Mouse (Mus musculus): ENCODE results near the gene Gm26920. TPM values are rescaled to one million over a fixed set of nuclear protein-coding genes. Genes with fewer than 3 reads are reported as not detected.
A peak's percentile ranks its signal among the peaks of the same experiment; 100 is the strongest.

Gm26920 gene
- polyA plus RNA-seq, 2 experiments from 2014 or later = 1.9 to 3.2 TPM

- ATAC-seq = no peak
Observed at GRCm38 (mm10) chr7:30053591-30053990, 36.6 kb downstream of the Gm26920 start.

- ATAC-seq = peak; percentile 99
Observed at GRCm38 (mm10) chr7:30050882-30051548, 39.2 kb downstream of the Gm26920 start, which contains the start of gene Zfp14. Gene Zfp14, minus strand, starts transcription at chr7:30051380.

GRCm38 (mm10) chr7:30048126-30048525 is 42.1 kb downstream of the Gm26920 start:
- no peak for ATAC-seq

GRCm38 (mm10) chr7:30044354-30044753 is 45.9 kb downstream of the Gm26920 start:
- no peak for ATAC-seq

GRCm38 (mm10) chr7:30034331-30034730 is 55.9 kb downstream of the Gm26920 start:
- ATAC-seq = no peak

GRCm38 (mm10) chr7:30031379-30031778 is 58.8 kb downstream of the Gm26920 start:
- no peak for ATAC-seq

GRCm38 (mm10) chr7:30030677-30031076 is 59.5 kb downstream of the Gm26920 start:
- ATAC-seq = no peak

GRCm38 (mm10) chr7:30028572-30028971 is 61.6 kb downstream of the Gm26920 start:
- ATAC-seq = no peak

- no peak for ATAC-seq
Observed at GRCm38 (mm10) chr7:30027331-30027730, 62.9 kb downstream of the Gm26920 start.

- no peak for ATAC-seq
Observed at GRCm38 (mm10) chr7:30025358-30025757, 64.9 kb downstream of the Gm26920 start.

GRCm38 (mm10) chr7:30023800-30024199 is 66.4 kb downstream of the Gm26920 start:
- no peak for ATAC-seq

GRCm38 (mm10) chr7:30023324-30023723 is 66.9 kb downstream of the Gm26920 start:
- ATAC-seq = no peak

GRCm38 (mm10) chr7:30019543-30019942 is 70.7 kb downstream of the Gm26920 start:
- no peak for ATAC-seq

- ATAC-seq = no peak
Observed at GRCm38 (mm10) chr7:30017226-30017625, 73.0 kb downstream of the Gm26920 start.

GRCm38 (mm10) chr7:30012956-30013363 is 77.2 kb downstream of the Gm26920 start:
- peak; percentile 46 for ATAC-seq

- no peak for ATAC-seq
Observed at GRCm38 (mm10) chr7:30010551-30011195, 79.5 kb downstream of the Gm26920 start.

- ATAC-seq = no peak
Observed at GRCm38 (mm10) chr7:30009321-30010085, 80.7 kb downstream of the Gm26920 start.

- ATAC-seq = no peak
Observed at GRCm38 (mm10) chr7:30008020-30008690, 82.1 kb downstream of the Gm26920 start.

- no peak for ATAC-seq
Observed at GRCm38 (mm10) chr7:30007601-30008000, 82.6 kb downstream of the Gm26920 start.

Data from activated CD4-positive, CD25-positive, alpha-beta regulatory T cell, adult 4 months (primary cell).